Mouse (Mus musculus) kidney, postnatal 4 days (tissue): ENCODE data around the gene Rgs9bp.
A peak's percentile ranks its signal among the peaks of the same experiment; 100 is the strongest.
"Not testable (repeated sequence)": the region's sequence is repeated elsewhere in the genome, so short reads cannot be mapped to it uniquely, and the experiment has no call there.

Experiments
- DNase-seq, 2 experiments: peaks; one replicate each; pipeline ENCODE4 v3.0.0; 2021; ENCODE audit warnings: mixed read lengths in 2 of 2

Rgs9bp gene

GRCm38 (mm10) chr7:35583476-35584025, 1.8 kb downstream of the Rgs9bp start:
- no peak for DNase-seq

- peak in 1 of 2 experiments; percentile 23 for DNase-seq
Observed at GRCm38 (mm10) chr7:35582719-35583118, 2.7 kb downstream of the Rgs9bp start.

DNA sequence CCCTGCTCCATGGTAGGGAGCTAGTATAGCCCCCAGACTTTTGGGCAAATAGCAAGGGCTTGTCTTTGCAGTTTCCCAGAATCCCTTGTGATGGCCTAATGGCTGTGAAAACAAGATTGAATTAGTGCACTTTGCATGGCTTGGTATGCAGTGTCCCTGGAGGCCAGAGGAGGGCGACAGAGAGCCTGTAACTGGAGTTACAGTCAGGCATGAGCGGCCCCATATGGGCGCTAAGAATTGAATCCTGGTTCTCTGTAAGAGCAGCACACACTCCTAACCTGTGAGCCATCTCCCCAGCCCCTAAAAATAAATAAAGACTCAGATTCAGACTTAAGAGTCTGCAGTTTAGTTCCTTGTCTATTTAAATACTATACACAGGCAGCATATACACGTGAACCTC, 5.5 kb downstream of the Rgs9bp start:
- peak; percentile 78 for DNase-seq

DNA sequence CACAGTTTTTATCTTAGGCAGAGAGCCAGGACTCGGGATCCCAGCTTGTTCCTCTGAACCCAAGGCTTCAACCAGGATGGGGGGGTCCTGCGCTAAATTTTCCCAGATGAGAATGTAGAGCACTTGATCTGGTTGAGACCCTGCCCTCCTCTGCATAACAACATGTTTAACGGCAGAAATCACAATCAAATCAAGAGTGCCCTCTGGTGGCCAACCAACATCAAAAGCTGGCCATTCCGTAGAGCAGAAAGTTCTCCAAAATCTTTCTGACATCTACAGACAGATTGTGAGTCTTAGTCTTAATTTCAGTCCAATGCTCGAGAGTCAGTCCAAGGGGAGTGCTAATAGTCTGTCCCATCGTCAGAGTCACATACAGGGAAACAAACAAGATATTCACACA, 14.5 kb downstream of the Rgs9bp start:
- DNase-seq = not testable (repeated sequence)

GRCm38 (mm10) chr7:35569724-35570123, 15.7 kb downstream of the Rgs9bp start:
- not testable (repeated sequence) for DNase-seq

- DNase-seq = not testable (repeated sequence)
Observed at GRCm38 (mm10) chr7:35565965-35566364, 19.4 kb downstream of the Rgs9bp start.

GRCm38 (mm10) chr7:35564872-35565271, 20.5 kb downstream of the Rgs9bp start:
- DNase-seq = not testable (repeated sequence)

- no peak for DNase-seq
Observed at GRCm38 (mm10) chr7:35564067-35564865, 21.1 kb downstream of the Rgs9bp start.

- DNase-seq = no peak
Observed at GRCm38 (mm10) chr7:35563071-35563470, 22.3 kb downstream of the Rgs9bp start.

DNA sequence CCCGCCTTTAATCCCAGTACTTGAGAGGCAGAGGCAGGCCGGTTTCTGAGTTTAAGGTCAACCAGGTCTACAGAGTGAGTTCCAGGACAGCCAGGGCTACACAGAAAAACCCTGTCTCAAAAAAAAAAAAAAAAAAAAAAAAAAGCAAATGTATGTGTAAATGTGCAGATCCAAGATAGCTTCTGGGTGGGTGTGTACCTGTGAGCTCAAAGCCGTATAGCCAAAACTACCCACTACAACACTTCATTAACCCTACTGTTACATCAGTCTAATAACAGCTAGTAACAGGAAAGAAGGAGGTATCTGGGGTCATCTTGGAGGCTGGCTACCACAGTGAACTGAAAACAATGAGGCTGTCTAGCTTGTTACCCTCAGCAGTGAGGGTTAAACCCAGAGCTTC, 25.5 kb downstream of the Rgs9bp start:
- no peak for DNase-seq

DNA sequence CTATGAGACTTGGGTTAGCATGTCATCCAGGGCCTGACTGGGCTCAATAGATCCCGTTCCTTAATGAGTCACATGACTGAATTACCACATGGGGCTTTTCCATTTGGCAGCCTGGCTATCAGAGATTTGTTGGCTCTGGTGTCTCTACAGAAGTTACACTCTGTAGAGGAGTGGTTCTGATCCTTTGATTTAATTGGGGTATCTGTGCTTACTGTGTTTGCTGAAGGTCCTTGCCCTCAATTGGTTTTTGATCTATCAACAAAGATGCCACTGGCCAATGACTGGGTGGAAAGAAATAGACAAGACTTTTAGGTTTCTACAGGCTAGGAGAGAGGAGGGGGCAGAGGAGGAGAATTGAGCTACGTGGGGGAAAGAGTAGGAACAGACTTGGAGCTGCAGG, 26.7 kb downstream of the Rgs9bp start:
- DNase-seq = no peak

GRCm38 (mm10) chr7:35557577-35557976, 27.8 kb downstream of the Rgs9bp start:
- DNase-seq = no peak

- DNase-seq = no peak
Observed at GRCm38 (mm10) chr7:35556905-35557304, 28.5 kb downstream of the Rgs9bp start.

DNA sequence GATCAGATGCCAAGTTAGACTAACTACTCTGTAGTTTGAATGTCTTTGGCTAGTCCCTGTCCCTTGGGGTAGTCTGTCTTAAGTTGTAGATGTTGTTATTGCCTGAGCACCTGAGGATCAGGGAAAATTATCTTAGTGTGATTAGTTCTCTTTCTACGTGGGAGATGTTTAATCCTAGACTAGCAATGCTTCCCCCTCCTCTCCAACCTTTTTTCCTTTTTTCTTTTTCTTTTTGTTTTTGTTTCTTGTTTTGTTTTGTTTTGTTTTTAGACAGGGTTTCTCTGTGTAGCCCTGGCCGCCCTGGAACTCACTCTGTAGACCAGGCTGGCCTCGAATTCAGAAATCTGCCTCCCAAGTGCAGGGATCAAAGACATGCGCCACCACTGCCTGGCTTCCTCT, 29.2 kb downstream of the Rgs9bp start, which contains the start of gene Nudt19:
Gene Nudt19 (minus strand): TSS at position 100 of the 399 bp plus-strand sequence.
- DNase-seq = no peak

DNA sequence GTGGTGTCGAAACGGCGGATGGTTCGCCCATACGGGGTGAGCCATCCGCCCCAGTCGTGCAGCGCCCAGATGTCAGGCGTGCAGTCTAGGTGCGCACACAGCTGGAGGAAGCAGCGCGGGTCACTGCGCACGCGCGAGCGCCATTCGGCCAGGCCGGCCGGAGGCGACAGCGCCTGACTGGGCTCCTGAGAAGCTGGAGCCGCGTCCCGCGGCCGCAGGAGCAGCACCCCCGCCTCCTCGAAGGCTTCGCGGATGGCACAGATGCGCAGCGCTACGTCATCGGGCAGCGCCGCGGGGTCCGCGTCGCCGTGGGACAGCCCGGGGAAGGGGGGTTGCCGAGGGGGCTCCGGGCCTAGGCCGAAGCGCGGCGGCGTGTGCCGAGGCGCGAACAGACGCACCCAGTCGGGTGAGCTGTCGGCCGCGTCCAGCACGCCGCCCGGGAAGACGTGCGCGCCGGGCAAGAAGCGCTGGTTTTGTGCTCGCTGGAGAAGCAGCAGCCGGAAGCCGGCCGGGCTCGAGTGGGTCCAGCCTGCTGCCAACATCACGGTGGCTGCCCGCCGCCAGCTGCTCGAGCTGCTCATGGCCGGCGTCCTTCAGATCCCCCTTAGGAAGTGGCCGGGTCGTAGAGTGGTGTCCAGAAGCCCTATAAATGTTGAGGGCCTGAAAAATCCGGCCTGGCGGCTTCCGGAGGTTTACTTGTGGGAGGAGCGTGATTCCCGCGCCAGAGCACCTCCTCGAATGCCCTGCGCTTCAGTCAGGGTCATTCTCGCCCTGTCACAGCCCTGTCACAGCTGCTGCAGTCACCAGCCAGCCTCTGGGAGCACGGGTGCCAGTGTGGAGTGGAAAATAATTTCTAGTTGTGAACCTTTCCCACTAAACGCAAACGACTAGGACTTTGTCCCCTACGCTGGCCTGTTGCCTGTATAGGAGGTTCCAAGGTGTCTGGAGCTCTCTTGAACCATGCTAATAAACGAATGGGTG, 29.9 kb downstream of the Rgs9bp start:
- DNase-seq = peak; percentile 92 to 95

GRCm38 (mm10) chr7:35554605-35555175, 30.7 kb downstream of the Rgs9bp start:
- DNase-seq = peak; percentile 37 to 54

- peak; percentile 60 to 67 for DNase-seq
Observed at GRCm38 (mm10) chr7:35553751-35554604, 31.4 kb downstream of the Rgs9bp start.

GRCm38 (mm10) chr7:35545881-35546280, 39.5 kb downstream of the Rgs9bp start:
- DNase-seq = peak; percentile 68 to 79

- DNase-seq = no peak
Observed at GRCm38 (mm10) chr7:35537562-35537961, 47.8 kb downstream of the Rgs9bp start, which contains the start of gene Tdrd12. Gene Tdrd12 (minus strand): TSS chr7:35537745.

- DNase-seq = no peak
Observed at GRCm38 (mm10) chr7:35535750-35536512, 49.5 kb downstream of the Rgs9bp start.

- DNase-seq = not testable (repeated sequence)
Observed at GRCm38 (mm10) chr7:35530544-35530943, 54.8 kb downstream of the Rgs9bp start.
